Mouse (Mus musculus) embryonic facial prominence, embryonic 11.5 days (tissue): ENCODE measurements at regions not wholly inside any gene's neighbourhood (a gene's known extent, or its start where the extent isn't known, plus 50 kb on each side); places are given as distances from the start of the nearest gene placed in this dataset.

ENCODE experiments used
- ATAC-seq: fragments of 200-750 bp; cut with Nextera tagmentation; replicated peaks from 2 replicates; pipeline ENCODE4 v1.8.0; 2017; ENCODE audit warnings: low read depth; ENCODE audit not compliant: insufficient number of reproducible peaks, low FRiP score, low TSS enrichment
- DNase-seq: peaks from one replicate; pipeline ENCODE4 v3.0.0-alpha.2; 2015; ENCODE audit warnings: low spot score
- H3K27ac ChIP-seq: fragments of 300-500 bp; sonication (generic); replicated peaks from 2 replicates; pipeline ENCODE4 v1.5.1; 2014; ENCODE audit warnings: mild to moderate bottlenecking, low read depth, low read length, control low read depth
- H3K27me3 ChIP-seq: fragments of 300-500 bp; sonication (generic); 2 replicates; pipeline ENCODE4 v1.6.1; 2014; ENCODE audit warnings: mild to moderate bottlenecking, low read length, moderate library complexity, mixed read lengths; ENCODE audit not compliant: control insufficient read depth, insufficient read depth
- H3K36me3 ChIP-seq: fragments of 300-500 bp; sonication (generic); replicated peaks from 2 replicates; pipeline ENCODE4 v1.6.1; 2014; ENCODE audit warnings: low read depth, mild to moderate bottlenecking, low read length, moderate library complexity, mixed read lengths; ENCODE audit not compliant: control insufficient read depth, insufficient read depth
- H3K4me1 ChIP-seq: fragments of 300-500 bp; sonication (generic); 2 replicates; pipeline ENCODE4 v1.6.1; 2014; ENCODE audit warnings: low read length, mixed read lengths; ENCODE audit not compliant: control insufficient read depth, insufficient read depth
- H3K4me2 ChIP-seq: fragments of 300-500 bp; sonication (generic); 2 replicates; pipeline ENCODE4 v1.6.1; 2014; ENCODE audit warnings: low read depth, mild to moderate bottlenecking, control low read depth, low read length, moderate library complexity
- H3K4me3 ChIP-seq: fragments of 300-500 bp; sonication (generic); 2 replicates; pipeline ENCODE4 v1.5.1; 2014; ENCODE audit warnings: low read depth, low read length, control low read depth
- H3K9ac ChIP-seq: fragments of 300-500 bp; sonication (generic); replicated peaks from 2 replicates; pipeline ENCODE4 v1.6.1; 2014; ENCODE audit warnings: mild to moderate bottlenecking, control low read depth, low read length
- H3K9me3 ChIP-seq: fragments of 300-500 bp; sonication (generic); replicated peaks from 2 replicates; pipeline ENCODE4 v1.6.1; 2016; ENCODE audit warnings: mild to moderate bottlenecking, low read length, inconsistent platforms, mixed read lengths; ENCODE audit not compliant: control insufficient read depth
- WGBS: fragments of 180-500 bp; shearing (Covaris S2); extraction: QIAGEN DNeasy Blood & Tissue Kit; methylation state at CpG from one replicate; pipeline ENCODE4 v1.1.7; 2014; 5-methylcytosine and 5-hydroxymethylcytosine counted together

DNA sequence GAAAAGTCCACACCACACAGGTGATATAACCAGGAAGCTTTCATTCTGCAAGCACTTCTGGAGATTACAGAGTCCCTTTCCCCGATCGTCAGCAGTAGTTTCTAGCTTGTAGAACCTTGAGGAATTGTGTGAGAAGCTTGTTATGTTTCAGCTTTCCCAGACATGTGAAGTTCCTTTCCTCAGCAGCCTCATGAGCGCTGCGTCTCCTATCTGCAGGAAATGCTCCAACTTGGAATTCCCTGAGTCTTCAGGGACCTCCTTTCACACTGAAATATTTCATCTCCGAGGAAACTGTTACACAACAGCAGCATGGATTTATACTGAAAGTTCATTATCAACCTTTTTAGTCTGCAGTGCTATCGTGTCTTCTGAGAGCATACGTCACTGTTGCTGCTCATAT is 742.4 kb upstream of the Slit2 start:
- no peaks in the 10 kb centered on the region for H3K9me3 ChIP-seq
- ATAC-seq (no peak), DNase-seq (no peak)
- no peak overlapping the region for H3K9ac ChIP-seq
- no peak overlapping the region for H3K27ac ChIP-seq
- no peak overlapping the region for H3K4me3 ChIP-seq
- H3K4me1 ChIP-seq = no peaks in the 10 kb centered on the region
- no peaks in the 10 kb centered on the region for H3K27me3 ChIP-seq
- H3K36me3 ChIP-seq = no peaks in the 10 kb centered on the region
- no peak overlapping the region for H3K4me2 ChIP-seq
- 84% methylated on average over 7 of the region's 7 CpGs for WGBS

GRCm38 (mm10) chr5:47254835-47255369 is 728.0 kb upstream of the Slit2 start:
- ATAC-seq = no peak
- Histone ChIP-seq H3K4me1 (no peaks in the 10 kb centered on the region), H3K9me3 (no peaks in the 10 kb centered on the region)

DNA sequence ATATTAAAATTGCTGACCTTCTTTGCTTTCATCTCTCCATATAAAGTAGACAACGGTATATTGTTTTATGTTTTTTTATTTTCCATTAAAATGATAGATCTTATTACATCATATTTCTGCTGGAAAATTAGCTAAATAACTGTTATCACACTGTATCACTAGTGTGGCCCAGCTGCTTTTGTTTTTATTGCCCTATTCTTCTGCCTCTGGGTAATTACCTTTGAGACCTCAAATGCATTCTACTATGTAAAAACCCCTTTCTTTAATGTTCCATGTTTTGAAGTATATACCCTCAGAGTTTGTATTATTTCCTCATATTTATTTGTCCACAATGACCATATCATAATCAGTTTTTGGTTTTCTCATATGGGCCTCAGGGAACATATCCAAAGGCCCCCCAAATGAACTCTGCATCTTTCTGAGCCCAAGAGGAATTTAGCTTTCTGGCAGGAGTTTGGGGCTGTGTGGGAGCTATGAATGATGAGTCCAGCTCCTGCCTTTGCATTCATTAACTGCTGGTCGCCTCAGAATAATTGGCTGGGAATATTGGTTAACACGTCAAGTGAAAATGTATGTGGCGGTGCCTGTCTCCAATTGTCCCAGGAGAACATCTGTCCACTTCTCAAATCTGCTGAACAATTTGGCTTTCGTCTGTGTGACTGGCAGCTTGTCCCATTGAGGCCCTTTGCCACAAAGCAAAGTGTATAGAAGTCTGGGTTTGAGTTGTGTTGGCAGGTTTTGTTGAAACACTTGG is 721.1 kb upstream of the Slit2 start:
- H3K4me1 ChIP-seq = no peaks in the 10 kb centered on the region
- DNase-seq = no peak
- no peak overlapping the region for H3K27ac ChIP-seq
- no peaks in the 10 kb centered on the region for H3K27me3 ChIP-seq
- H3K4me3 ChIP-seq = no peak overlapping the region
- H3K4me2 ChIP-seq = no peak overlapping the region
- no peaks in the 10 kb centered on the region for H3K36me3 ChIP-seq
- no peak overlapping the region for H3K9ac ChIP-seq
- H3K9me3 ChIP-seq = no peaks in the 10 kb centered on the region
- WGBS = 69% methylated on average over 5 of the region's 5 CpGs
- ATAC-seq = no peak

More at GRCm38 (mm10) chr5:47254835-47255369, 728.0 kb upstream of the Slit2 start:
- no peaks in the 10 kb centered on the region for H3K27me3 ChIP-seq
- no peaks in the 10 kb centered on the region for H3K36me3 ChIP-seq
- H3K4me3 ChIP-seq = no peak overlapping the region
- no peak for DNase-seq
- no peak overlapping the region for H3K9ac ChIP-seq
- no peak overlapping the region for H3K27ac ChIP-seq
- H3K4me2 ChIP-seq = no peak overlapping the region

DNA sequence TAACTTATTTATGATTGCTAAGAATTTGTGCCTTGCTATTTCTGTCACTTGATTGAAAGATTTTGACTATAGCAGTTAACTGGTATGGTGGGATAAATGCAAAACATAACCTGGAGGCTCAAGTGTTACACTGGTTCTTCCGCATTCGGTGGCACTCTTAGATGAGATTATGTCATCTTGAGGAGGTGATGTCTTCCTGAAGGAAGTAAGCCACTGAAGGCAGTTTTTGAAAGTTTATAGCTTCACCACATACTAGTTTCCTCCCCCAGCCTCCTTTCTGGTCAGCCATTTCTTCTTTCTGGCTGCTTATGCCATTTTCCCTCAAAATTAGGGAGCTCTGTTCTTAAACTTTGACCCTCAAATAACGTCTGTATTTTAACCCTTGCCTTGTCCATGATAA is 710.3 kb upstream of the Slit2 start:
- no peak for ATAC-seq
- Histone ChIP-seq H3K4me3 (no peak overlapping the region), H3K36me3 (no peaks in the 10 kb centered on the region), H3K27me3 (no peaks in the 10 kb centered on the region), H3K4me2 (no peak overlapping the region), H3K27ac (no peak overlapping the region), H3K4me1 (no peaks in the 10 kb centered on the region), H3K9me3 (no peaks in the 10 kb centered on the region), H3K9ac (no peak overlapping the region)
- WGBS = 73% methylated on average over 3 of the region's 3 CpGs
- no peak for DNase-seq

GRCm38 (mm10) chr5:47273389-47274255 is 709.3 kb upstream of the Slit2 start:
- H3K36me3 ChIP-seq = no peaks in the 10 kb centered on the region
- WGBS = 60% methylated on average over 9 of the region's 9 CpGs
- no peaks in the 10 kb centered on the region for H3K27me3 ChIP-seq
- no peak overlapping the region for H3K9ac ChIP-seq
- no peaks in the 10 kb centered on the region for H3K9me3 ChIP-seq
- no peak overlapping the region for H3K4me3 ChIP-seq
- H3K27ac ChIP-seq = no peak overlapping the region
- DNase-seq = no peak
- H3K4me1 ChIP-seq = no peaks in the 10 kb centered on the region
- no peak; the same call in 1 of the 2 replicates for ATAC-seq
- H3K4me2 ChIP-seq = no peak overlapping the region

GRCm38 (mm10) chr5:47274256-47274638 is 708.7 kb upstream of the Slit2 start:
- H3K9me3 ChIP-seq = no peaks in the 10 kb centered on the region
- H3K4me3 ChIP-seq = no peak overlapping the region
- H3K27ac ChIP-seq = no peak overlapping the region
- H3K4me2 ChIP-seq = no peak overlapping the region
- DNase-seq (no peak), ATAC-seq (no peak)
- H3K4me1 ChIP-seq = no peaks in the 10 kb centered on the region
- H3K27me3 ChIP-seq = no peaks in the 10 kb centered on the region
- WGBS = 66% methylated on average over 1 of the region's 1 CpGs
- no peak overlapping the region for H3K9ac ChIP-seq
- H3K36me3 ChIP-seq = no peaks in the 10 kb centered on the region

- H3K4me2 ChIP-seq = no peak overlapping the region
- 64% methylated on average over 5 of the region's 5 CpGs for WGBS
- ATAC-seq (no peak), DNase-seq (no peak)
- H3K9ac ChIP-seq = no peak overlapping the region
- H3K9me3 ChIP-seq = no peaks in the 10 kb centered on the region
- H3K27me3 ChIP-seq = no peaks in the 10 kb centered on the region
- H3K36me3 ChIP-seq = no peaks in the 10 kb centered on the region
- no peak overlapping the region for H3K27ac ChIP-seq
- H3K4me1 ChIP-seq = no peaks in the 10 kb centered on the region
- no peak overlapping the region for H3K4me3 ChIP-seq
Measured at GRCm38 (mm10) chr5:47276231-47277195, 706.4 kb upstream of the Slit2 start.
